Mouse (Mus musculus) lung, postnatal 25 days (tissue): ENCODE data around the gene Man2b1.

ENCODE experiments used
- DNase-seq: peaks from one replicate; pipeline ENCODE4 v3.0.0; 2022; ENCODE audit warnings: low spot score

Gene Man2b1

GRCm38 (mm10) chr8:85083108-85083813 lies at the start of gene Man2b1:
TSS of gene Man2b1 (plus strand) at chr8:85083270.
- DNase-seq: peak; percentile 96

GRCm38 (mm10) chr8:85033867-85034266 lies 49.2 kb upstream of the Man2b1 start:
- DNase-seq: peak; percentile 35

- DNase-seq: peak; percentile 80
Measured at GRCm38 (mm10) chr8:85034764-85035163, 48.3 kb upstream of the Man2b1 start.

GRCm38 (mm10) chr8:85035165-85035727 lies 47.8 kb upstream of the Man2b1 start:
- DNase-seq: no peak

GRCm38 (mm10) chr8:85035728-85036310 lies 47.3 kb upstream of the Man2b1 start:
- DNase-seq: no peak

- no peak for DNase-seq
Measured at GRCm38 (mm10) chr8:85036381-85036717, 46.7 kb upstream of the Man2b1 start.

GRCm38 (mm10) chr8:85036718-85037365 lies 46.2 kb upstream of the Man2b1 start, which contains the start of gene Tnpo2:
TSS of gene Tnpo2 (plus strand) at chr8:85036915.
- DNase-seq: peak; percentile 97

- DNase-seq: no peak
Measured at GRCm38 (mm10) chr8:85037366-85037680, 45.7 kb upstream of the Man2b1 start.

- peak; percentile 26 for DNase-seq
Measured at GRCm38 (mm10) chr8:85037681-85038531, 45.2 kb upstream of the Man2b1 start.

- DNase-seq: no peak
Measured at GRCm38 (mm10) chr8:85043619-85044018, 39.5 kb upstream of the Man2b1 start.

GRCm38 (mm10) chr8:85057367-85057766 lies 25.7 kb upstream of the Man2b1 start:
- DNase-seq: no peak

GRCm38 (mm10) chr8:85059879-85060616 lies 23.0 kb upstream of the Man2b1 start, which contains the start of gene Fbxw9:
TSS of gene Fbxw9 (plus strand) at chr8:85060055.
- DNase-seq: peak; percentile 92

GRCm38 (mm10) chr8:85062603-85063002 lies 20.5 kb upstream of the Man2b1 start:
- DNase-seq: no peak

- DNase-seq: no peak
Measured at GRCm38 (mm10) chr8:85065213-85065612, 17.9 kb upstream of the Man2b1 start.

- DNase-seq: no peak
Measured at GRCm38 (mm10) chr8:85067155-85067554, 15.9 kb upstream of the Man2b1 start.

GRCm38 (mm10) chr8:85067982-85068381 lies 15.1 kb upstream of the Man2b1 start, which contains the start of gene Gm5741:
TSS of gene Gm5741 (minus strand) at chr8:85067982.
- DNase-seq: no peak

GRCm38 (mm10) chr8:85071041-85071440 lies 12.0 kb upstream of the Man2b1 start:
- DNase-seq: no peak

GRCm38 (mm10) chr8:85071514-85072281 lies 11.4 kb upstream of the Man2b1 start, which contains the start of gene Dhps:
TSS of gene Dhps (plus strand) at chr8:85071757.
- DNase-seq: peak; percentile 94

- no peak for DNase-seq
Measured at GRCm38 (mm10) chr8:85072364-85072929, 10.6 kb upstream of the Man2b1 start.

- DNase-seq: no peak
Measured at GRCm38 (mm10) chr8:85073041-85073612, 9.9 kb upstream of the Man2b1 start.
